Mouse (Mus musculus) liver, adult 2 months (tissue): ENCODE measurements at regions not wholly inside any gene's neighbourhood (a gene's known extent, or its start where the extent isn't known, plus 50 kb on each side); places are given as distances from the start of the nearest gene placed in this dataset.

ENCODE experiments used
- CTCF ChIP-seq: fragments of 200-500 bp; IDR thresholded peaks from 2 replicates; pipeline ENCODE4 v1.5.1; 2011; ENCODE audit warnings: low read depth, low read length, control low read depth
- POLR2A ChIP-seq: fragments of 200-500 bp; IDR thresholded peaks from 2 replicates; pipeline ENCODE4 v1.6.1; 2011; ENCODE audit warnings: low read length, control low read depth; ENCODE audit not compliant: insufficient read depth; ENCODE audit errors: extremely low read depth

- TF ChIP-seq POLR2A (no peak), CTCF (no peak)
These were observed 187.5 kb downstream of the Gpat3 start for GRCm38 (mm10) chr5:101032968-101033367.
